Mouse (Mus musculus) frontal cortex, postnatal 10 days (tissue): ENCODE measurements around the gene Hist1h3i.
"Not testable (repeated sequence)": the region's sequence is repeated elsewhere in the genome, so short reads cannot be mapped to it uniquely, and the experiment has no call there.

Experiments
- DNase-seq, 2 experiments: peaks; one replicate each; pipeline ENCODE4 v3.0.0; 2022; ENCODE audit warnings: low spot score in 2 of 2, mixed read lengths in 1 of 2

Gene Hist1h3i

GRCm38 (mm10) chr13:21783255-21783617 is at the start of gene Hist1h3i:
TSS of gene Hist1h3i (minus strand) at chr13:21783370.
- peak; percentile 22 to 34 for DNase-seq

DNA sequence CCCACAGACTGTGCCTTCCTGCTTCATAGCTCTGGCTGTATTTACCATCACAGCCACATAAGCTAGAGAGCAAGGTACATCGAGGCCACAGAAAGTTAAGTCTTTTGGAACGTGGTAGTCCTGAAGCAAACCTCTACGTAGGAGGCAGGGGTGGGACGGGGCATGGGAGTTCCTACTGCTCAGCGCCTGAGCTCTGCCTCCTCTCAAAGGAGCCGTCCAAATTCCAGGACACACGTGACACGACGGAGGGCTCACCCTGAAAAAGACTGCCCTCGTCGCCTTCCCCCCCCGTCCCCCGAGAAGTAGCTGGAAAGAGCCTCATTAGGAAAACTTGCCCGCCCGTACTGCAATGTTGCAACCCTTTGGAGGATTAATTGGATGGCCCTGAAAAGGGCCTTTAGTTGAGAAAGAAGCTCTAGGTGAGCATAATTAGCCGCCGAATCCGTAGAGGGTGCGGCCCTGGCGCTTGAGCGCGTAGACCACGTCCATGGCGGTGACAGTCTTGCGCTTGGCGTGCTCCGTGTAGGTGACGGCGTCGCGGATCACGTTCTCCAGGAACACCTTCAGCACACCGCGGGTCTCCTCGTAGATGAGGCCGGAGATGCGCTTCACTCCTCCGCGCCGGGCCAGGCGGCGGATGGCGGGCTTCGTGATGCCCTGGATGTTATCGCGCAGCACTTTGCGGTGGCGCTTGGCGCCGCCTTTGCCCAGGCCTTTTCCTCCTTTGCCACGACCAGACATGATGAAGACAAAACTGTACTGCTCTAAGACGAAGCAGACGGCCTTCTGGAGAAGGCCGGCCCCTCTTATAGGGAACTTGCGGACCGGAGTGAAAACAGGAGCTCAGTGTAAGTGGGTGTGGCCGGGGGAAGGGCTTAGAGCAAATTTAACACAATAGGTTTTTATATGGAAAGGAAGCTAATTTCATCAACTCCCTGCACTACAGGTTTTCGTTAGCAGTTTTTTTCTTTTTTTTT is 48.5 kb upstream of the Hist1h3i start, which contains the start of gene Hist1h4n:
Hist1h4n (minus strand) TSS at position 779 of the 977 bp plus-strand sequence.
- DNase-seq, result not testable (repeated sequence)

GRCm38 (mm10) chr13:21830344-21830743 is 47.2 kb upstream of the Hist1h3i start:
- DNase-seq, result no peak

GRCm38 (mm10) chr13:21828511-21828910 is 45.3 kb upstream of the Hist1h3i start:
- DNase-seq, result no peak

- not testable (repeated sequence) for DNase-seq
Measured at GRCm38 (mm10) chr13:21820082-21820890, 37.1 kb upstream of the Hist1h3i start.

DNA sequence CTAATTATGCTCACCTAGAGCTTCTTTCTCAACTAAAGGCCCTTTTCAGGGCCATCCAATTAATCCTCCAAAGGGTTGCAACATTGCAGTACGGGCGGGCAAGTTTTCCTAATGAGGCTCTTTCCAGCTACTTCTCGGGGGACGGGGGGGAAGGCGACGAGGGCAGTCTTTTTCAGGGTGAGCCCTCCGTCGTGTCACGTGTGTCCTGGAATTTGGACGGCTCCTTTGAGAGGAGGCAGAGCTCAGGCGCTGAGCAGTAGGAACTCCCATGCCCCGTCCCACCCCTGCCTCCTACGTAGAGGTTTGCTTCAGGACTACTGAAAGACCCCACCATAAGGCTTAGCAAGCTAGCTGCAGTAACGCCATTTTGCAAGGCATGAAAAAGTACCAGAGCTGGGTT is 28.9 kb upstream of the Hist1h3i start:
- DNase-seq, result not testable (repeated sequence)

GRCm38 (mm10) chr13:21811539-21811938 is 28.4 kb upstream of the Hist1h3i start, which contains the start of gene Hist1h4m:
TSS of gene Hist1h4m (plus strand) at chr13:21811746.
- not testable (repeated sequence) for DNase-seq

DNA sequence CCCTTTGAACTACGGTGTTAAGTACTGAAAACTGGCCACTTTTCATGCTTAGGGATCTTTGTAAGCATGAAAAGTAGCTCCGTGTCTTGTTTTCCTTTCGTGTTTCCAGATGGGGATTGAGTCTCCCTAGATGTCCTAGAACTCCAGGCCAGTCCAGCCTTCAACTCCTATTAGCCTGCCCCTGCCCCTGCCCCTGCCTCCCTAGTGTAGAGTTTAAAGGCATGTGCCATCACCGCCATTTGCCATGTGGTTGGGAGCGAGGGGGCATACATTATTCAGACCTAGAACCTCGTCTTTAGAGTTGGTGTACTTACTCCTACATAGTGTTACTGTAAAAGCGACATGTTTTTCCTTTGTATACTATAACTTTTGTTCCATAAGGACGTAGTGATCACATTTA is 27.9 kb upstream of the Hist1h3i start:
- DNase-seq, result not testable (repeated sequence)

- DNase-seq, result not testable (repeated sequence)
Measured at GRCm38 (mm10) chr13:21810073-21810472, 26.9 kb upstream of the Hist1h3i start, which contains the start of the genes Hist1h2bq and Hist1h2ao. TSS of gene Hist1h2bq (minus strand) at chr13:21810197. TSS of gene Hist1h2ao (plus strand) at chr13:21810465.

DNA sequence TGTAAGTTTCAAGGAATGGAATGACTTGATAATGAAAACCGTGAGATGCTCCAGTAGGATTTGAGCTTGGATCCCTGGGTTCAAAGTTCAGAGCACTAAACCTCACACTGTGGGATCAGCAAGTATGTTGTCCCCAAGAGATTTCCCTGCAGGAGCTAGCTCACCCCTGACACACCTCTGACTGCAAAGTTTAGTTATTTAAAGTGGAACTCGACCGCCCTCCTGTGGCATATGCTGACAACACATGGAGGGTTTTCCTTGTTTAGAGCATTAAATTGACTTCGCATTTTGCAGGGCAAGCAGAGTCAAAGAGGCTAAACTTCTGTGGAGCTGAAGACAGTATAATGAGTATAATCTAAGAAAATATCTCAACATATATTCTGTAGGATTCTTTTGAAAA is 19.9 kb upstream of the Hist1h3i start:
- not testable (repeated sequence) for DNase-seq

DNA sequence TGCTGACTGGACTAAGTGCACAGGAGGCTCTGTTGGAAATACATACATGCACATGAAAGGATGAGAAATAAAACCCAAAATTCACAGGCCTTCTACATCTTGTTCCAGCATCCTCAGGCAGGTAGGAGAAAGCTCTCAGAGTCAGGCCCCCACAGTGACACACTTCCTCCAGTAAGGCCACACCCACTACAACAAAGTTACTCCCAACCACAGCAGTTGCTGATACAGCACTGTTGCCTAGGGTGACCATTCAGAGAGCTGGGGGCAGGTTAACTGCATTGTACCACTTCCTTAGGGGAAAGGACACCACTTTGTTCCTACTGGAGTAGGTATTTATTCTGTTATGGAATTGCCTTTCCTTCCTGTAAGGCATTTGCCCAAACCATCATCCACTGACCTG is 14.0 kb upstream of the Hist1h3i start:
- DNase-seq, result not testable (repeated sequence)

GRCm38 (mm10) chr13:21795584-21795983 is 12.4 kb upstream of the Hist1h3i start:
- DNase-seq, result no peak

- DNase-seq, result no peak
Measured at GRCm38 (mm10) chr13:21790601-21791283, 7.6 kb upstream of the Hist1h3i start.

DNA sequence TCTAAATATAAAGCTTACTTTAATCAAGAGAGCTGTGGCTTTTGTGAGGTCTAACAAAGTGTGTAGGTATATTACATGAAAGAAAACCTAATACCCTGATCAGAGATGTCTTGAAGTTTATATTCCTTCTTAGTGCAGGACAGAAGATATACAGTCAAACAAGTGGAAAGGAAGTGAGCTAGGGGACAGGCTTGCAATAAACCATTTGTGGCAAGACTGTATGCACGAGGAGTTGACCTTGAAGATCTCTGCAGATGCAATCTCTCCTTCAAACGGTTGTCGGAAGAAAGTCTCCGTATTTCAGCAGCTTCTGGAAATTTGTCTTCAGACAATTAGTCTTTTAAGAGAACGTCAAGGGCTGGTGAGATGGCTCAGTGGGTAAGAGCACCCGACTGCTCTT is 6.8 kb upstream of the Hist1h3i start:
- no peak for DNase-seq

- no peak for DNase-seq
Measured at GRCm38 (mm10) chr13:21787760-21788593, 4.8 kb upstream of the Hist1h3i start.

DNA sequence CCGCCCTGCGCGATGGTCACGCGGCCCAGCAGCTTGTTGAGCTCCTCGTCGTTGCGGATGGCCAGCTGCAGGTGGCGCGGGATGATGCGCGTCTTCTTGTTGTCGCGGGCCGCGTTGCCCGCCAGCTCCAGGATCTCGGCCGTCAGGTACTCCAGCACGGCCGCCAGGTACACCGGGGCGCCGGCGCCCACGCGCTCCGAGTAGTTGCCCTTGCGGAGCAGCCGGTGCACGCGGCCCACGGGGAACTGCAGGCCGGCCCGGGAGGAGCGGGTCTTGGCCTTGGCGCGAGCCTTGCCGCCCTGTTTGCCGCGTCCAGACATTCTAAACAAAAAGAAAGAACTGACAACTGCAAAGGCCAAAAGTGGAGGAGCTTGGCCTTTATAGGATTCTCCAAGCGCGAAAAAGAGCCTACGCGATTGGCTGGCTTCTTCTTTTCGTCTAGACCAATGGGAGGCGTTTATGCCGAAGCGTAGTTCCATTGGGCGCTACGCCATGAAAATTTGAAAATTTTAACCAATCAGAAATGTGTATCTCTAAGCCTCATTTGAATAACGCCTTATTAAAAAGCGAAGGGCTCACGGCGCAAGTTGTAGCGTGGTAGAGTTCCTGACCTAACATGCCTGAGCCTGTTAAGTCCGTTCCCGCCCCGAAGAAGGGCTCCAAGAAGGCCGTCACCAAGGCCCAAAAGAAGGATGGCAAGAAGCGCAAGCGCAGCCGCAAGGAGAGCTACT is 3.9 kb upstream of the Hist1h3i start, which contains the start of the genes Hist1h2an and Hist1h2bp:
Hist1h2an (minus strand) TSS at position 320 of the 731 bp plus-strand sequence.
Hist1h2bp (plus strand) TSS at position 563 of the 731 bp plus-strand sequence.
- peak; percentile 86 to 87 for DNase-seq

GRCm38 (mm10) chr13:21786189-21786898 is 3.2 kb upstream of the Hist1h3i start:
- no peak for DNase-seq

DNA sequence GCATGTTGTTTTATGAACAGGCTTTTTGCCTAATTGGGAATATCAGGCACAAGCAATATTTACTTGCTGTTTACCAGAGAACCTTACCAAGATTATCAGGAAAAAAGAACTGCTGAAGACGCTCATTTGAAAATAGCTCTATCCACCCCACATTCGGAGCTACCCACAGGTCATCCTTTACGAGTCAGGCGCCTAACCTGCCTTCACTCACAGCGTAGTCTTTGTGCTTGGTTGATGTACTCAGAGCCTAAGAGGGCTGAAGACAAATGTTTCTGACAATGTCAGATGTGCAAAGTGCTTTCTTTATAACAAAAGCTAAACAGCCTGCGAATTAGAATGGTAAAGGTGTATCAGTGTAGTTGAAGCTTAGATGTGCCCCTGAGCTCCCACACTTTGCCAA is 1.1 kb upstream of the Hist1h3i start:
- no peak for DNase-seq

DNA sequence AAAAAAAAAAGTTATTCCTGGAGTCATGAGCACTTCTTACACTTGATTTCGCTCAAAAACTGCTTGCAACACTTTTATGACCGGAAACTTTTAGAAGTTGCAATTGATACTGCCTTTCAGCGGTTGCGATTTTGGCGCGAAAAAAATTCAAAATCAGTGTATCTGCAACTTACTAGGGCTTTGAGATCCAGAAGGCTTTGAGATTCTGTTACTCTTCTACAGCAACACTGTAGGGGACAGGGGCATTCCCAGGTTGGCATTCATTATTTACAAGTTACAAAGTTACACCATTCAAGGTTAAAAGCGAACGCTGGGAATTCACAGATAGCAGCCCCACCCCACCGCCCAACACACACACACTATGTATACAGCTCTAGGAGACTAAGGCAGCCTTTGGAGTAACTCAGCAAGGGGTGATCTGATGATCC is 578 bp upstream of the Hist1h3i start:
- DNase-seq, result no peak
